ENCODE assay signal across 14 mouse cellular contexts in the genomic region with DNA sequence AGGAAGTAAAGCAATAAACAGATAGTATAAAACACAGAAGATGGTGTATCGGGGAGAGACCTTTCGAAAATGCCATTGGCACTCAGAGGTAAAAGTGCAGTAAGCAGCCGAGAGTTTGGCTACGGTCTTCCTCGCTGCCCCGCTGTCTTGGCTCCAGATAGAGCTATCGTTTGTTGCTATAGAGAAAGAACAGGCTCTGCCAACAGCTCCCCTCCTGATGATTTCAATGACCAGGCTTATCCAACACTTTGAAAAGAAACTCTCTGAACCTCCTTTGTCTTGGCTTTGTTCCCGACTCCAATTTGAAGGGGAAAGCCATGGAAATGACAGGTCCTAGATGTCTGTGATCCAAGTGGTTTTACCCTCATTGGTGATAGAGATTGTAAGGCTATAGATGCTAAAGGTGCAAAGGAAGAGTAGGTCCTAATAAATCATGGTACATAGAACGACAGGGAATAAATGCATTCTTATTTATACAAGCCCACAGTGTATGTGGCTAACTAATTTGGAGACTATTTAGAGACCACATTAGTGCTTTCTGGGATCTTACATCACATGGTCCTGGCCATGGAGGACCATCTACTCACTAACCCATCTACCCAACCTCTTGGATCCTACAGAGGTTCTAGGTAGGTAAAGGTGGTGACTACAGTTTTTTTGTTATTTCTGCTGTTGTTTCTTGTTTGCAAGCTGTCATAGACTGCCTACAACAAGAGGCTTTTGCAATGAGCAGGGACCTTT.
A peak's percentile ranks its signal among the peaks of the same experiment; 100 is the strongest.
DNase-seq lines count a peak whose midpoint lies in the region; ATAC-seq and TF ChIP-seq lines count a peak whose summit lies in the region.
"Had no signal": no experiment of that assay in that cellular context is flagged by ENCODE, and none has a peak within 500 bp of the region (broad histone marks: within the 10 kb centered on the region; RNA-seq: fewer than 3 reads in every experiment).

No protein-coding gene starts in this region.

- H3K27me3 ChIP-seq in heart, embryonic 14.5 days (ENCODE audit: control insufficient read depth, insufficient read depth, low read length), result no peaks in the 10 kb centered on the region; the same call in 1 of the 2 replicates
- no peaks in the 10 kb centered on the region for H3K27me3 ChIP-seq in lung, embryonic 14.5 days (ENCODE audit: insufficient read depth, low read length)
- H3K27me3 ChIP-seq in hindbrain, postnatal 0 days (ENCODE audit: insufficient read depth, low read length), result no peaks in the 10 kb centered on the region
- no peaks in the 10 kb centered on the region for H3K27me3 ChIP-seq in kidney, embryonic 16.5 days (ENCODE audit: insufficient read depth, low read length)
- H3K27me3 ChIP-seq: liver, embryonic 13.5 days had no signal

- no peak; the same call in 1 of the 2 replicates for ATAC-seq in heart, embryonic 14.5 days (ENCODE audit: insufficient number of reproducible peaks, insufficient read depth, low FRiP score, low read depth)
- ATAC-seq in lung, embryonic 14.5 days (ENCODE audit: insufficient read depth), result no peak
- ATAC-seq in hindbrain, postnatal 0 days, result peak; percentile 77
- no peak for ATAC-seq in kidney, embryonic 16.5 days (ENCODE audit: low FRiP score, low TSS enrichment)
- ATAC-seq: CD4-positive, CD25-positive, alpha-beta regulatory T cell, adult 4 months; inflammation-experienced regulatory T-cells, adult 6 months; lung, postnatal 0 days had no signal

- H3K9me3 ChIP-seq in heart, embryonic 14.5 days (ENCODE audit: control insufficient read depth, low read length), result no peaks in the 10 kb centered on the region
- no peaks in the 10 kb centered on the region for H3K9me3 ChIP-seq in lung, embryonic 14.5 days (ENCODE audit: low read depth, low read length)
- H3K9me3 ChIP-seq in hindbrain, postnatal 0 days (ENCODE audit: low read length), result no peaks in the 10 kb centered on the region
- H3K9me3 ChIP-seq in kidney, embryonic 16.5 days (ENCODE audit: low read length), result no peaks in the 10 kb centered on the region
- H3K9me3 ChIP-seq: liver, embryonic 13.5 days had no signal

- DNase-seq in heart, adult 18-20 months, result no peak
- peak; percentile 57 for DNase-seq in lung, embryonic 14.5 days
- no peak for DNase-seq in lung, postnatal 36 days
- DNase-seq in hindbrain, postnatal 0 days (ENCODE audit: low spot score), result peak; percentile 81
- no peak for DNase-seq in right cerebral cortex, postnatal 36 days (ENCODE audit: low spot score in 2 of 2)
- DNase-seq: adrenal gland, postnatal 10 days; cerebellum, adult 9-11 months; kidney, adult 9 months; liver, embryonic 13.5 days had no signal

- H3K4me2 ChIP-seq in heart, embryonic 14.5 days (ENCODE audit: low read length), result peak overlapping the region; percentile 53
- H3K4me2 ChIP-seq in lung, embryonic 14.5 days, result no peak overlapping the region
- peak overlapping the region; percentile 19; the same call in 1 of the 2 replicates for H3K4me2 ChIP-seq in hindbrain, postnatal 0 days (ENCODE audit: low read depth, low read length)
- no peak overlapping the region for H3K4me2 ChIP-seq in kidney, embryonic 16.5 days (replicated peaks; ENCODE audit: low read depth, low read length)
- H3K4me2 ChIP-seq: liver, embryonic 13.5 days had no signal

- no peak for TF ChIP-seq CTCF in lung, embryonic 14.5 days (IDR thresholded peaks at IDR 0.05; ENCODE audit: low read depth)
- no peak for TF ChIP-seq CTCF in hindbrain, postnatal 0 days (IDR thresholded peaks at IDR 0.05; ENCODE audit: low read depth)

- 14% methylated on average over 9 of the region's 9 CpGs for WGBS in heart, embryonic 14.5 days
- 44% methylated on average over 9 of the region's 9 CpGs for WGBS in lung, embryonic 14.5 days
- WGBS in hindbrain, postnatal 0 days, result 23% methylated on average over 9 of the region's 9 CpGs
- WGBS in kidney, embryonic 16.5 days, result 83% methylated on average over 9 of the region's 9 CpGs

- no peak overlapping the region for H3K9ac ChIP-seq in heart, embryonic 14.5 days (ENCODE audit: low read length)
- no peak overlapping the region for H3K9ac ChIP-seq in lung, embryonic 14.5 days
- H3K9ac ChIP-seq in hindbrain, postnatal 0 days (replicated peaks; ENCODE audit: low read length), result no peak overlapping the region
- no peak overlapping the region for H3K9ac ChIP-seq in kidney, embryonic 16.5 days (replicated peaks; ENCODE audit: low read length)
- H3K9ac ChIP-seq: liver, embryonic 13.5 days had no signal

- H3K27ac ChIP-seq in heart, embryonic 14.5 days (replicated peaks in 1 of 2; ENCODE audit: control insufficient read depth in 1 of 2, insufficient read depth in 1 of 2, low read depth in 2 of 2, low read length in 2 of 2), result no peak overlapping the region
- no peak overlapping the region for H3K27ac ChIP-seq in lung, embryonic 14.5 days (ENCODE audit: low read depth)
- H3K27ac ChIP-seq in hindbrain, postnatal 0 days, result no peak overlapping the region
- H3K27ac ChIP-seq in kidney, embryonic 16.5 days (ENCODE audit: low read length), result no peak overlapping the region
- H3K27ac ChIP-seq: liver, embryonic 13.5 days had no signal

- no peaks in the 10 kb centered on the region for H3K36me3 ChIP-seq in heart, embryonic 14.5 days (ENCODE audit: control insufficient read depth, insufficient read depth, low read length)
- no peaks in the 10 kb centered on the region for H3K36me3 ChIP-seq in lung, embryonic 14.5 days (ENCODE audit: insufficient read depth)
- H3K36me3 ChIP-seq in hindbrain, postnatal 0 days (ENCODE audit: insufficient read depth, low read length), result no peaks in the 10 kb centered on the region
- no peaks in the 10 kb centered on the region for H3K36me3 ChIP-seq in kidney, embryonic 16.5 days (ENCODE audit: insufficient read depth, low read length)
- H3K36me3 ChIP-seq: liver, embryonic 13.5 days had no signal

- peaks cover 7 to 24% of the 10 kb centered on the region in 2 experiments for H3K4me1 ChIP-seq in heart, embryonic 14.5 days (ENCODE audit: control insufficient read depth in 2 of 2, insufficient read depth in 2 of 2, low read length in 2 of 2)
- no peaks in the 10 kb centered on the region for H3K4me1 ChIP-seq in lung, embryonic 14.5 days (ENCODE audit: insufficient read depth)
- H3K4me1 ChIP-seq in hindbrain, postnatal 0 days (ENCODE audit: insufficient read depth, low read length), result peaks cover 7% of the 10 kb centered on the region; the same call in 1 of the 2 replicates
- no peaks in the 10 kb centered on the region for H3K4me1 ChIP-seq in kidney, embryonic 16.5 days (ENCODE audit: insufficient read depth, low read length)
- H3K4me1 ChIP-seq: liver, embryonic 13.5 days had no signal

- no peak overlapping the region for H3K4me3 ChIP-seq in heart, embryonic 14.5 days (ENCODE audit: control insufficient read depth in 1 of 2, insufficient read depth in 1 of 2, low read depth in 1 of 2, low read length in 2 of 2)
- no peak overlapping the region for H3K4me3 ChIP-seq in lung, embryonic 14.5 days (ENCODE audit: low read depth, low read length)
- H3K4me3 ChIP-seq in hindbrain, postnatal 0 days (ENCODE audit: low read length), result no peak overlapping the region
- no peak overlapping the region for H3K4me3 ChIP-seq in kidney, embryonic 16.5 days (ENCODE audit: low read length)
- H3K4me3 ChIP-seq: liver, embryonic 13.5 days had no signal

Comparison
In these comparisons a context has a peak if more than half of its experiments do, and no peak if none do; other contexts are left out.
1. DNase-seq: peak in lung, embryonic 14.5 days (single experiment) and hindbrain, postnatal 0 days (single experiment); none in heart, adult 18-20 months (0 of 2), lung, postnatal 36 days (single experiment) and right cerebral cortex, postnatal 36 days (0 of 2).
2. H3K4me2 ChIP-seq: peak in heart, embryonic 14.5 days (single experiment) and hindbrain, postnatal 0 days (single experiment); none in lung, embryonic 14.5 days (single experiment) and kidney, embryonic 16.5 days (single experiment).